Mouse (Mus musculus) adipocyte (in vitro differentiated cells): ENCODE data around the gene Mark3.
A peak's percentile ranks its signal among the peaks of the same experiment; 100 is the strongest.
"Not testable (repeated sequence)": the region's sequence is repeated elsewhere in the genome, so short reads cannot be mapped to it uniquely, and the experiment has no call there.

Experiments
- DNase-seq: peaks from one replicate; pipeline ENCODE4 v3.0.0-alpha.2; 2016; ENCODE audit warnings: low spot score

Gene Mark3

GRCm38 (mm10) chr12:111652953-111653352, 78.6 kb downstream of the Mark3 start:
- no peak for DNase-seq

- DNase-seq: peak; percentile 75
Measured at GRCm38 (mm10) chr12:111653434-111653833, 79.1 kb downstream of the Mark3 start.

- DNase-seq: no peak
Measured at GRCm38 (mm10) chr12:111655695-111656094, 81.4 kb downstream of the Mark3 start.

GRCm38 (mm10) chr12:111659331-111659730, 85.0 kb downstream of the Mark3 start:
- DNase-seq: no peak

GRCm38 (mm10) chr12:111660628-111661027, 86.3 kb downstream of the Mark3 start:
- DNase-seq: peak; percentile 15

GRCm38 (mm10) chr12:111661554-111661953, 87.2 kb downstream of the Mark3 start:
- not testable (repeated sequence) for DNase-seq

GRCm38 (mm10) chr12:111663228-111664143, 89.2 kb downstream of the Mark3 start:
- DNase-seq: no peak

GRCm38 (mm10) chr12:111664144-111664634, 89.9 kb downstream of the Mark3 start:
- no peak for DNase-seq

GRCm38 (mm10) chr12:111665041-111665880, 90.9 kb downstream of the Mark3 start:
- no peak for DNase-seq

- no peak for DNase-seq
Measured at GRCm38 (mm10) chr12:111666380-111666779, 92.1 kb downstream of the Mark3 start.

- no peak for DNase-seq
Measured at GRCm38 (mm10) chr12:111667421-111667820, 93.1 kb downstream of the Mark3 start.

GRCm38 (mm10) chr12:111668457-111668912, 94.2 kb downstream of the Mark3 start:
- peak; percentile 99 for DNase-seq

- peak; percentile 90 for DNase-seq
Measured at GRCm38 (mm10) chr12:111669000-111669788, 94.9 kb downstream of the Mark3 start.

- no peak for DNase-seq
Measured at GRCm38 (mm10) chr12:111669961-111670360, 95.6 kb downstream of the Mark3 start.

GRCm38 (mm10) chr12:111670371-111670971, 96.1 kb downstream of the Mark3 start:
- no peak for DNase-seq

- DNase-seq: no peak
Measured at GRCm38 (mm10) chr12:111670976-111671375, 96.7 kb downstream of the Mark3 start.

GRCm38 (mm10) chr12:111671431-111671902, 97.1 kb downstream of the Mark3 start:
- no peak for DNase-seq

GRCm38 (mm10) chr12:111672176-111672575, 97.9 kb downstream of the Mark3 start, which contains the start of gene Ckb:
Ckb (minus strand) TSS chr12:111672338.
- no peak for DNase-seq

- DNase-seq: no peak
Measured at GRCm38 (mm10) chr12:111672581-111672980, 98.3 kb downstream of the Mark3 start.

GRCm38 (mm10) chr12:111674850-111675486, 100.6 kb downstream of the Mark3 start:
- no peak for DNase-seq
